Mouse (Mus musculus): ENCODE data around the gene Ppm1l. TPM values are rescaled to one million over a fixed set of nuclear protein-coding genes. Genes with fewer than 3 reads are reported as not detected.
A peak's percentile ranks its signal among the peaks of the same experiment; 100 is the strongest.

Gene Ppm1l
- polyA plus RNA-seq, 1 experiment from 2014 or later = 4.5 TPM

DNA sequence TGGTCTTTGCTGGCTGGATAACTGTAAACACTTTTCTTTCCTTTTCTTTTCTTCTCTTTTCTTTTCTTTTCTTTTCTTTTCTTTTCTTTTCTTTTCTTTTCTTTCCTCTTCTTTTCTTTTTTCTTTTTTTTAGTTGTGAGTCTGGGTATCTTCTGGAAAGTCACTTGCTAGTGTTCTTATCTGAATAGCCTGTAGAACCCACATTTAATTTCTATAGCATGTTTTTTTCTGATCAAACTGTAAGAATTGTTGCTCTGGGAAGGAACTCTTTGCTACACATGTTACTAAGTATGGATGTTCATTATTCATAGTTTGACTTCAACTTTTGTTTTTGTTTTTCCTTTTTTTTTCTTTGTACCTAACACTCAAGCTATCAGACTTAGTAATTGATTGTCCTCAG, 24.3 kb downstream of the Ppm1l start:
- H3K4me1 ChIP-seq (replicated peaks) = peaks cover 62% of the 10 kb centered on the region
- ATAC-seq (ENCODE audit: low read depth) (peak; percentile 51), DNase-seq (no peak)
- peak overlapping the region; percentile 84 for H3K27ac ChIP-seq
- H3K9me3 ChIP-seq (replicated peaks) = no peaks in the 10 kb centered on the region
- H3K27me3 ChIP-seq = no peaks in the 10 kb centered on the region
- H3K9ac ChIP-seq = peak overlapping the region; percentile 38
- H3K4me2 ChIP-seq = peak overlapping the region; percentile 52
- H3K36me3 ChIP-seq = no peaks in the 10 kb centered on the region
- no peak overlapping the region for H3K4me3 ChIP-seq (replicated peaks)

DNA sequence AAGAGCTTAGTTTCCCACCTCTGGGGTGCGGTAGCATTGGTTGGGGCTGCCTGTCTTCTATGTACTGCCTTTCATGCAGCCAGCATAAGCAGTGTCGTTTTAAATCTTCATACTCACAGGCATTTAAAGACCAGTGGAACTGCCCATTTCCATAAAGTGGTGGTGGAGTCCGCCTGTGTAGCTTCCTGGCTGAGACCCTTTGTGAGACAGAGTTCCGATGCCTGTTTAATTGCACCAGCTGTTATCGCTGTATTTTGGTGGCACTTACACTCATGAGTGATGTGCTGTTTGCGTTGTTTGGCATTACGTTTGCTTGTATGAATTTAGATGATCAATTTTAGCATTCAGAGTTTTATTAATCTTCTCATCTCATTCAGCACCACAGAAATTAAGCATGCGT, 24.9 kb downstream of the Ppm1l start:
- Histone ChIP-seq H3K9me3 (replicated peaks) (no peaks in the 10 kb centered on the region), H3K27me3 (no peaks in the 10 kb centered on the region), H3K36me3 (no peaks in the 10 kb centered on the region), H3K4me1 (replicated peaks) (peaks cover 60% of the 10 kb centered on the region), H3K4me3 (replicated peaks) (no peak overlapping the region), H3K9ac (0 out of 2 replicates have a peak overlapping the region, but pooled peaks have one; percentile 11), H3K4me2 (no peak overlapping the region; the same call in 1 of the 2 replicates), H3K27ac (peak overlapping the region; percentile 67)
- no peak for ATAC-seq (ENCODE audit: low read depth)
- no peak for DNase-seq
- 75% methylated on average over 8 of the region's 8 CpGs for WGBS (ENCODE audit: insufficient replicate concordance)

- no peaks in the 10 kb centered on the region for H3K9me3 ChIP-seq (replicated peaks)
- peak overlapping the region; percentile 54 for H3K27ac ChIP-seq
- peaks cover 53% of the 10 kb centered on the region for H3K4me1 ChIP-seq (replicated peaks)
- WGBS (ENCODE audit: insufficient replicate concordance) = 66% methylated on average over 8 of the region's 8 CpGs
- DNase-seq (no peak), ATAC-seq (ENCODE audit: low read depth) (no peak)
- peak overlapping the region; percentile 8; the same call in 1 of the 2 replicates for H3K4me2 ChIP-seq
- no peak overlapping the region; the same call in 1 of the 2 replicates for H3K9ac ChIP-seq
- no peaks in the 10 kb centered on the region for H3K36me3 ChIP-seq
- H3K4me3 ChIP-seq (replicated peaks) = no peak overlapping the region
- no peaks in the 10 kb centered on the region for H3K27me3 ChIP-seq
Observed at GRCm38 (mm10) chr3:69342247-69342921, 25.7 kb downstream of the Ppm1l start.

DNA sequence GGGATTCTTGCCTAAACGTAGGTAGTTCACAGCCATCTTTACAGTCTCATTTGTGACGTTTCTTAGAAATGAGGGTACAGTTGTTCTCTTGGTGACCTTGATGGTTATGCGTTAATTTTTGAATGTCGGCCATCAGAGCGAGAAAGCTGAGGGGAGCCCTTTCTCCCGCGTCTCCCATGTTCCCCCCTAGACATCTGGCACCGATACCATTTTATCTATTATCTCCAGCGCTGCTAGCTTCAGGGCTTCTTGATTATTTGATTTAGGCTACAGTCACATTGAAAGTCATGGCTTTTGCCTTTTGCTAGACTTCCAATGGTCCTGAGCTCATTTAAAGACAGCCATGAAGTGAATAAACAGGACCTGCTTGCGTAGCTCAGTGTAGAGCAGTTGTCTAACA, 26.5 kb downstream of the Ppm1l start:
- peak overlapping the region; percentile 28 for H3K4me2 ChIP-seq
- H3K36me3 ChIP-seq = no peaks in the 10 kb centered on the region
- 53% methylated on average over 10 of the region's 10 CpGs for WGBS (ENCODE audit: insufficient replicate concordance)
- H3K4me3 ChIP-seq (replicated peaks) = no peak overlapping the region
- H3K9me3 ChIP-seq (replicated peaks) = no peaks in the 10 kb centered on the region
- H3K9ac ChIP-seq = no peak overlapping the region
- peak; percentile 25 for DNase-seq
- peak overlapping the region; percentile 31 for H3K27ac ChIP-seq
- no peaks in the 10 kb centered on the region for H3K27me3 ChIP-seq
- H3K4me1 ChIP-seq (replicated peaks) = peaks cover 51% of the 10 kb centered on the region
- peak; percentile 56 for ATAC-seq (ENCODE audit: low read depth)

GRCm38 (mm10) chr3:69346514-69346913, 29.9 kb downstream of the Ppm1l start:
- no peak overlapping the region for H3K27ac ChIP-seq

GRCm38 (mm10) chr3:69348197-69348920, 31.7 kb downstream of the Ppm1l start:
- WGBS (ENCODE audit: insufficient replicate concordance) = 69% methylated on average over 11 of the region's 11 CpGs
- no peak for DNase-seq
- H3K27me3 ChIP-seq = no peaks in the 10 kb centered on the region
- no peak overlapping the region for H3K4me3 ChIP-seq (replicated peaks)
- no peak for ATAC-seq (ENCODE audit: low read depth)
- no peak overlapping the region for H3K4me2 ChIP-seq
- H3K27ac ChIP-seq = no peak overlapping the region
- peaks cover 41% of the 10 kb centered on the region for H3K4me1 ChIP-seq (replicated peaks)
- H3K36me3 ChIP-seq = no peaks in the 10 kb centered on the region
- no peaks in the 10 kb centered on the region for H3K9me3 ChIP-seq (replicated peaks)
- H3K9ac ChIP-seq = no peak overlapping the region

More at GRCm38 (mm10) chr3:69346514-69346913, 29.9 kb downstream of the Ppm1l start:
- Histone ChIP-seq H3K36me3 (no peaks in the 10 kb centered on the region), H3K4me2 (no peak overlapping the region), H3K4me3 (replicated peaks) (no peak overlapping the region), H3K9ac (no peak overlapping the region), H3K4me1 (replicated peaks) (peaks cover 48% of the 10 kb centered on the region), H3K27me3 (no peaks in the 10 kb centered on the region), H3K9me3 (replicated peaks) (no peaks in the 10 kb centered on the region)
- DNase-seq (no peak), ATAC-seq (ENCODE audit: low read depth) (no peak)
- 83% methylated on average over 4 of the region's 4 CpGs for WGBS (ENCODE audit: insufficient replicate concordance)

GRCm38 (mm10) chr3:69348921-69349237, 32.2 kb downstream of the Ppm1l start:
- H3K36me3 ChIP-seq = no peaks in the 10 kb centered on the region
- DNase-seq (no peak), ATAC-seq (ENCODE audit: low read depth) (no peak)
- H3K4me1 ChIP-seq (replicated peaks) = peaks cover 38% of the 10 kb centered on the region
- H3K4me3 ChIP-seq (replicated peaks) = no peak overlapping the region
- no peaks in the 10 kb centered on the region for H3K27me3 ChIP-seq
- no peak overlapping the region for H3K4me2 ChIP-seq
- 58% methylated on average over 4 of the region's 4 CpGs for WGBS (ENCODE audit: insufficient replicate concordance)
- no peak overlapping the region for H3K9ac ChIP-seq
- H3K27ac ChIP-seq = no peak overlapping the region
- no peaks in the 10 kb centered on the region for H3K9me3 ChIP-seq (replicated peaks)

DNA sequence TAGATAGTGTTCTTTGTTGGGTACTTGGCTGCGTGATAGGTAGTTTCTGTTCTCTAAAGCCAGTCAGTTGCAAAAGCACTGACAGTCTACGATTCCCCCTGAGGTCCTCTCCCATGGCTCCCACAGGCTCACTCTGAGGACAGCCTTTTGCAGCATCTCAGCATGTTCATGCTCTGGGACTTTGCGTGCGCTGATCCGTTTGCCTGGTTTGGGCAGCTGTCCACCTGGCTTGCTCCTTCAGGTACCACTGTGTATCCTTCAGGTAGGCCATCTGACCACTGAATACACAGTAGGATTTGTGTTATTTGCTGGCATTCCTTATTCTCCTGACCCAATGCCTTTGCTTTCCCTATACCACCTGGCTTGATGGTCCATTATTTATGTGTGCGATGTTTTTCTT, 33.3 kb downstream of the Ppm1l start:
- H3K27me3 ChIP-seq = no peaks in the 10 kb centered on the region
- no peak overlapping the region for H3K4me2 ChIP-seq
- no peak for DNase-seq
- peaks cover 38% of the 10 kb centered on the region for H3K4me1 ChIP-seq (replicated peaks)
- 73% methylated on average over 6 of the region's 6 CpGs for WGBS (ENCODE audit: insufficient replicate concordance)
- H3K9me3 ChIP-seq (replicated peaks) = no peaks in the 10 kb centered on the region
- no peak for ATAC-seq (ENCODE audit: low read depth)
- H3K4me3 ChIP-seq (replicated peaks) = no peak overlapping the region
- no peaks in the 10 kb centered on the region for H3K36me3 ChIP-seq
- no peak overlapping the region for H3K9ac ChIP-seq
- no peak overlapping the region for H3K27ac ChIP-seq

- DNase-seq = no peak
- H3K4me3 ChIP-seq (replicated peaks) = no peak overlapping the region
- 58% methylated on average over 1 of the region's 1 CpGs for WGBS (ENCODE audit: insufficient replicate concordance)
Observed at GRCm38 (mm10) chr3:69352194-69352593, 35.5 kb downstream of the Ppm1l start.

DNA sequence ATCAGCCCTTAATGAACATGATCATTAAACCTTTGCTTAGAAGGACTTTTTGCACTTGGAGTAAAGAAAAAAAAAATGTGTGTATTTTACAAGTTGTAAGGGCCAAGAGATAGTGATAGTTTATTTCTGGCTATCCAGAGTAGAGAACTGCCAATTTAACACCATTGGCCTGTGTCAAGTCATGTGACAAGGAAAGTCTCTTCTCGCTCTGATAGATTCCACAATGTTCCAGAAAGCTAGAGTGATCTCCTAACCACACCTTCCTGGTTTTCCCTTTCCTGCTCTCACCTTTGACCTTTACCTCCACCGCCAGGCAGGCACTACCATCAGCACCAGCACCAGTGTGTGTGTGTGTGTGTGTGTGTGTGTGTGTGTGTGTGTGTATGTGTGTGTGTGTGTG, 38.0 kb downstream of the Ppm1l start:
- Histone ChIP-seq H3K4me1 (replicated peaks) (peaks cover 33% of the 10 kb centered on the region), H3K9ac (no peak overlapping the region), H3K9me3 (replicated peaks) (no peaks in the 10 kb centered on the region), H3K27me3 (no peaks in the 10 kb centered on the region), H3K4me3 (replicated peaks) (no peak overlapping the region), H3K27ac (no peak overlapping the region), H3K4me2 (no peak overlapping the region), H3K36me3 (no peaks in the 10 kb centered on the region)
- no peak for ATAC-seq (ENCODE audit: low read depth)
- 56% methylated on average over 2 of the region's 2 CpGs for WGBS (ENCODE audit: insufficient replicate concordance)
- DNase-seq = no peak

More at GRCm38 (mm10) chr3:69352194-69352593, 35.5 kb downstream of the Ppm1l start:
- Histone ChIP-seq H3K9me3 (replicated peaks) (no peaks in the 10 kb centered on the region), H3K4me2 (no peak overlapping the region), H3K4me1 (replicated peaks) (peaks cover 45% of the 10 kb centered on the region), H3K27ac (no peak overlapping the region), H3K27me3 (no peaks in the 10 kb centered on the region), H3K9ac (no peak overlapping the region), H3K36me3 (no peaks in the 10 kb centered on the region)
- no peak for ATAC-seq (ENCODE audit: low read depth)

DNA sequence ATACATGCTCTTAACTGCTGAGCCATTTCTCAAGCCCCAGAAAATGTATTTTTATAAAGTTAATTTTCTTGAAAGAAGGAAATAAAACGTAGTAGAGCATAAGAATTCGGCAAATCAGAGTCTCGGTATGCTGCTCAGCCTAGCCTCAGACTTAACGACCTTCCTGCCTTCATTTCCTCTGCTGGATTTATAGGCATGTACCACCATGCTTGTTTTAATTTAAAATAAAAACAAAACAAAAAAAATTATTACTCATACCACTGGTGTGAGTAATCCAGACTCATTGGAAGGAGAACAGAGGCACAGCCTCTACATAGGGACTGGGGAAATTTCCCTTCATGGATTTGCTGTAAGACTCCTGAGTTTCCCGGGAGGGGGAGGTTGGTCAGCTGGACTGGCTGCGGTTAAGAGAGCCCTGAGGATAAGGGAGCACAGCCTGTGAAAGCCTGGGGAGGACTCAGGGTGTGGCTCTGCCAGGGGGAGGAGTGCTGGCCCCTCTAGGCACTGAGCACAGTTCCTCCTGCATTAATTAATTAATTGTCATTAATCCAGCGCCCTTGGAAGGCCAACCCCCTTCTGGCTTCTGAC, 39.5 kb downstream of the Ppm1l start:
- Histone ChIP-seq H3K4me3 (replicated peaks) (no peak overlapping the region), H3K9ac (no peak overlapping the region), H3K27ac (no peak overlapping the region), H3K4me2 (no peak overlapping the region), H3K4me1 (replicated peaks) (peaks cover 40% of the 10 kb centered on the region), H3K9me3 (replicated peaks) (no peaks in the 10 kb centered on the region), H3K27me3 (no peaks in the 10 kb centered on the region), H3K36me3 (no peaks in the 10 kb centered on the region)
- no peak; the same call in 1 of the 2 replicates for ATAC-seq (ENCODE audit: low read depth)
- no peak for DNase-seq
- WGBS (ENCODE audit: insufficient replicate concordance) = 69% methylated on average over 7 of the region's 7 CpGs
